Mouse (Mus musculus) bone marrow macrophage, adult 2 months (primary cell): ENCODE measurements around the gene Cyp2g1. TPM values are rescaled to one million over a fixed set of nuclear protein-coding genes. Genes with fewer than 3 reads are reported as not detected.
A peak's percentile ranks its signal among the peaks of the same experiment; 100 is the strongest.

Source experiments
- H3K27ac ChIP-seq: 2 replicates; pipeline ENCODE4 v1.5.1; 2012; ENCODE audit warnings: low read depth, low read length; ENCODE audit not compliant: insufficient read depth
- H3K4me1 ChIP-seq: 2 replicates; pipeline ENCODE4 v1.6.1; 2012; ENCODE audit warnings: low read length; ENCODE audit not compliant: control insufficient read depth, insufficient read depth
- H3K4me3 ChIP-seq: 2 replicates; pipeline ENCODE4 v1.5.1; 2012; ENCODE audit warnings: mild to moderate bottlenecking, low read length, moderate library complexity; ENCODE audit not compliant: insufficient read depth
- CTCF ChIP-seq: IDR thresholded peaks from 2 replicates; pipeline ENCODE4 v1.5.1; 2012; ENCODE audit warnings: low read depth, mild to moderate bottlenecking, low read length, moderate library complexity
- POLR2A ChIP-seq: IDR thresholded peaks from 2 replicates; pipeline ENCODE4 v1.6.1; 2012; ENCODE audit warnings: mild to moderate bottlenecking, low read depth, low read length, borderline replicate concordance
- polyA plus RNA-seq: library from polyadenylated mRNA; stranded (reverse); fragments of >200 nt; gene quantifications from 2 replicates; pipeline ENCODE4 v1.2.4, GENCODE M21; 2012; ENCODE audit not compliant: missing spikeins, insufficient read depth, insufficient read length

Gene Cyp2g1
- not detected in 2 replicates for polyA plus RNA-seq

- TF ChIP-seq POLR2A (no peak), CTCF (no peak)
- Histone ChIP-seq H3K4me1 (no peaks in the 10 kb centered on the region), H3K27ac (no peak within 1 kb of the TSS), H3K4me3 (no peak within 1 kb of the TSS)
Observed at GRCm38 (mm10) chr7:26808592-26808991, at the start of gene Cyp2g1. TSS of gene Cyp2g1 (plus strand) at chr7:26808892.

DNA sequence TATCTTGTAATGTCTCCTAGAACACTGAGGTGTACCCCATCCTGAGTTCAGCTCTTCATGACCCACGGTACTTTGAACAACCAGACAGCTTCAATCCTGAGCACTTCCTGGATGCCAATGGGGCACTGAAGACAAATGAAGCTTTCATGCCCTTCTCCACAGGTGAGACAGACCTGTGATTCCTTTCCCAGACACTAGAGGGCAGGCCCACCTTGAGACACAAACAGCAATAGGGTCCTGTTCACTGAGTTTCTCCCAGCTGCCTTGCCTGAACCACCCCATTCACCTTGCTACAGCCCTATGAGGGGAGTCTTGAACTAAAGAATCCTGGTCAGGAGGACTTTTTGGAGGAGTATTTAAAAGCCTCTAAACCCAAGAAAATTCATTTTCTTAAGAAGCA, 41.6 kb upstream of the Cyp2g1 start:
- TF ChIP-seq POLR2A (no peak), CTCF (no peak)
- no peak overlapping the region for H3K4me3 ChIP-seq
- no peak overlapping the region for H3K27ac ChIP-seq
- H3K4me1 ChIP-seq, result no peaks in the 10 kb centered on the region

DNA sequence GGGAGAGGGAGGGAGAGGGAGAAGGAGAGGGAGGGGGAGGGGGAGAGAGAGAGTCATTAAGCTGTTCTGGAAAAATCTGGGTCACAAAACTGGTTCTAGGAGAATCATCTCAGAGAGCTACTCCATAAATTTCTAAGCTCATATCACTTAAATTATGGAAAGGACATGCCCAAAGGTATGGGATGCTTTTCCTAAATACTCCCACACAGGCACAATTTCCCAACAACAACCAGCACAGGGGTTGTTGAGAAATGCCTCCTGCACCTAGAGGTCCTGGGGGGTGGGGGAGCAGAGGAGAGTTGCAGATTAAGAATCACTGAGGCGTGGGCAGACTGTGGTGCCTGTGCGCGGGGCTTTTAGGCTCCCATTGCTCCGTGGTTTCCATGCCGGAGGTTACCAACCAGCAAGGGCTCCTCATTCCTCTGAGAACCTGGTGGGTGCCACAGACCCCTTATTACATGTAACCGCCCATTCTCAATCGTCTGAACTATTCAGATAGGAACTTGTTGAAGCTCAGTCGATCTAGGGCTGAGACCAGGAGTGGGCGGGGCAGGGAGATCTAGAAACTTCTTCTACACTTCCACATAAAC, 38.7 kb upstream of the Cyp2g1 start:
- no peaks in the 10 kb centered on the region for H3K4me1 ChIP-seq
- no peak overlapping the region for H3K27ac ChIP-seq
- TF ChIP-seq POLR2A (no peak), CTCF (no peak)
- H3K4me3 ChIP-seq, result no peak overlapping the region

- no peak overlapping the region for H3K4me3 ChIP-seq
- TF ChIP-seq POLR2A, result no peak
- no peak for TF ChIP-seq CTCF
- H3K27ac ChIP-seq, result no peak overlapping the region
- no peaks in the 10 kb centered on the region for H3K4me1 ChIP-seq
Observed at GRCm38 (mm10) chr7:26772866-26773586, 35.7 kb upstream of the Cyp2g1 start.

GRCm38 (mm10) chr7:26775866-26776265, 32.8 kb upstream of the Cyp2g1 start:
- H3K4me3 ChIP-seq, result no peak overlapping the region
- no peak overlapping the region for H3K27ac ChIP-seq
- no peaks in the 10 kb centered on the region for H3K4me1 ChIP-seq
- TF ChIP-seq POLR2A (no peak), CTCF (peak; percentile 29; the same call in 1 of the 2 replicates)

DNA sequence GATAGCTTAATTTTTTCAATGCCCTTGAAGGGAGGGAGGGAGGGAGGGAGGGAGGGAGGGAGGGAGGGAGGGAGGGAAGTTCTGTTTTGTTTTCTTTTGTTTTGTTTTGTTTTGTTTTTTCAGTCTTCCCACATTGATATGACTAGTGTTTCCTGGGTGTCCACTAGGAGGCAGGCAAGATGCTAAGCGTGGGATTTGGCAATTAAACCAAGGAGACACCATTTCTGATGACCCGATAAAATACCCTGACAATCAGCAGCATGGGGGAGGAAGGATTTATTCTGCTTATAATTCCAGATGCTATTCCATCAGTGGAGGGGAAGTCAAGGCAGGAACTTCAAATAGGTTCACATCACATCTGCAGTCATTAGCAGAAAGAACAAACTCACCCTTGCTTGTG, 30.9 kb upstream of the Cyp2g1 start:
- H3K4me1 ChIP-seq, result no peaks in the 10 kb centered on the region
- no peak overlapping the region for H3K27ac ChIP-seq
- TF ChIP-seq POLR2A (no peak), CTCF (no peak)
- H3K4me3 ChIP-seq, result no peak overlapping the region

GRCm38 (mm10) chr7:26778474-26778873, 30.2 kb upstream of the Cyp2g1 start:
- Histone ChIP-seq H3K4me1 (no peaks in the 10 kb centered on the region), H3K27ac (no peak overlapping the region), H3K4me3 (no peak overlapping the region)
- no peak for TF ChIP-seq POLR2A
- TF ChIP-seq CTCF, result peak; percentile 29; the same call in 1 of the 2 replicates

DNA sequence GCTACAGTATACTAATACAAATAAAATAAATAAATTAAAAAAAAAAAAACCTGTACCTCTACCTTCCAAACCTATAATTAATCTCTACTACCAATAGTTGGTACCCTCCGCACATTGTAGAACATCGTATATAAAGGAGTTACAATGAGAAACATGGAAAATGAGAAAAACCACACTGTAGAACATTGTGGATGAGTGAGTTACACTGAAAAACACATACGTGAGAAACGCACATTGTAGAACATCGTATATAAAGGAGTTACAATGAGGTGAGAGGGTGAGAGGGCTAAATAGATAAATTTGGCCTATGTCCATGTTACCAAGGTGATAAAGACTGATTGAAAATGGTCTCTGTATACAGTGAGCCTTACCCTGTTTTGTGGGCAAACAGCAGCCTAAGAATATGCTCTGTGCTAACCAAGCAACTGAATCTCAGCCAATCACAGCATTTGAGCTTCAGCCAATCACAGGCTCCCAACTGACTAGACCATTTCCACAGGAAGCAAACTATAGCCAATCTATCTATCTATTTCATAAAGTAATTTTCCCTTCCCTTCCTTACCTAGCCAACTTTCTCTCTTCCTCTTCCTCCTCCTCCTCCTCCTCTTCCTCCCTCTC, 28.8 kb upstream of the Cyp2g1 start:
- TF ChIP-seq POLR2A (no peak), CTCF (no peak)
- Histone ChIP-seq H3K4me1 (no peaks in the 10 kb centered on the region), H3K4me3 (no peak overlapping the region), H3K27ac (no peak overlapping the region)

DNA sequence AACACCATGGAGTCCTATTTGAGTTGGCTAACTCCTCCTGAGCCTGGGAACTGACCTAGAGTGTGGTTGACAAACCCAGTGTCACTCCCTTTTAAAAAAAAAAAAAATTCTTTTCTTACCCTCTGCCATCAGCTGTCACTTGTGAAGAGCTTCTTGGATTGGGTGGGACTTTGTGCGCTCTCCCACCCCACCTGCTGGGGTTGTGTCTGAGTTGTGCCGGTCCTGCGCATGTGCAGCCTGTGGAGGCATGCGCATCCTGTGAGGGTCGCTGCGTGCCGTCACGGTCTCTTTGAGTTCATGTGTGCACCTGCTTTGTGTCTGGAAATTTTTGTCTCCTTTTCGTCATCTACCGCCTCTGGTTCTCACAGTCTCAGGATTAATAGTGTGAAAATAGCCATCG, 28.2 kb upstream of the Cyp2g1 start:
- H3K4me1 ChIP-seq, result no peaks in the 10 kb centered on the region
- H3K27ac ChIP-seq, result no peak overlapping the region
- TF ChIP-seq POLR2A, result no peak
- TF ChIP-seq CTCF, result no peak
- H3K4me3 ChIP-seq, result no peak overlapping the region
